ENCODE assay signal across 28 mouse cellular contexts in the genomic region with DNA sequence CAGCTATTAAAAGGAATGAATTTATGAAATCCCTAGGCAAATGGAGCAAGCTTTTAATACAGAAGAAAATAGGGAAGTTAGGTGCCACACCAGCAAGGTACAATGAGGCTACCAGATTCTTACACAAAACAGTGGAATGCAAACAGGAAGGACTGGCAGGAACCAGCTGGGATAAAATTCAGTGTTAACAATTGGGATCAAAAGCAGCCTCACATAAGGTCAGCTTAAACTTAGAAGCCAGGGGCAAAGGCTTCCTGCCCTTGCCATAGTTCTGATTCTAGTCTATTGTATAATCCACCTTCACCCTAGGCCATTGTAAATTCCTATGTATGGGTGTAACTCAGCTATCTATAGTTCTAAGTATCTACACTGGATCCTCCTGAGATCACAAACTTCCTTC.
"Had no signal": no experiment of that assay in that cellular context is flagged by ENCODE, and none has a peak within 500 bp of the region (broad histone marks: within the 10 kb centered on the region; RNA-seq: fewer than 3 reads in every experiment).

No protein-coding gene starts in this region.

- H3K27ac ChIP-seq: limb, embryonic 10.5 days; limb, embryonic 12.5 days; limb, embryonic 13.5 days; limb, embryonic 15.5 days; liver, embryonic 12.5 days; liver, embryonic 13.5 days; liver, embryonic 14.5 days; liver, embryonic 15.5 days; lung, embryonic 15.5 days; macrophage; midbrain, embryonic 10.5 days; midbrain, embryonic 12.5 days; midbrain, embryonic 13.5 days; midbrain, embryonic 15.5 days; neural tube, embryonic 12.5 days had no signal

- H3K4me3 ChIP-seq: limb, embryonic 10.5 days; limb, embryonic 12.5 days; limb, embryonic 13.5 days; limb, embryonic 15.5 days; liver, embryonic 12.5 days; liver, embryonic 13.5 days; liver, embryonic 15.5 days; lung, embryonic 15.5 days; megakaryocyte, embryonic 14.5 days; midbrain, embryonic 10.5 days; midbrain, embryonic 12.5 days; midbrain, embryonic 13.5 days; midbrain, embryonic 15.5 days; myocyte; neural tube, embryonic 12.5 days had no signal

- DNase-seq: left cerebral cortex, postnatal 4 days; liver; liver, embryonic 13.5 days; liver, postnatal 0 days; lung, adult 18-20 months; lung, adult 2 months; lung, embryonic 14.5 days; lung, postnatal 10 days; lung, postnatal 14 days; lung, postnatal 36 days; lung, postnatal 4 days; midbrain, embryonic 14.5 days had no signal
